Mouse (Mus musculus) liver, adult 2 months (tissue): ENCODE measurements around the gene C1qa. TPM values are rescaled to one million over a fixed set of nuclear protein-coding genes. Genes with fewer than 3 reads are reported as not detected.

Experiments used
- DNase-seq: peaks from one replicate; pipeline ENCODE4 v3.0.0-alpha.2; 2011; ENCODE audit warnings: low read depth, low spot score; ENCODE audit errors: extremely low read depth
- H3K27ac ChIP-seq: fragments of 200-500 bp; replicated peaks from 2 replicates; pipeline ENCODE4 v1.5.1; 2012; ENCODE audit warnings: low read depth, mild to moderate bottlenecking, control low read depth, inconsistent platforms, low read length; ENCODE audit not compliant: insufficient read depth
- H3K27me3 ChIP-seq: fragments of 200-500 bp; 2 replicates; pipeline ENCODE4 v1.6.1; 2012; ENCODE audit warnings: mild to moderate bottlenecking, moderate library complexity, low read length, inconsistent platforms; ENCODE audit not compliant: control insufficient read depth, insufficient read depth
- H3K36me3 ChIP-seq: fragments of 200-500 bp; 2 replicates; pipeline ENCODE4 v1.6.1; 2012; ENCODE audit warnings: low read length, inconsistent platforms; ENCODE audit not compliant: control insufficient read depth, insufficient read depth
- H3K4me1 ChIP-seq: fragments of 200-500 bp; 2 replicates; pipeline ENCODE4 v1.6.1; 2011; ENCODE audit warnings: low read length; ENCODE audit not compliant: control insufficient read depth, insufficient read depth
- H3K4me3 ChIP-seq: fragments of 200-500 bp; 2 replicates; pipeline ENCODE4 v1.5.1; 2011; ENCODE audit warnings: low read depth, mild to moderate bottlenecking, control low read depth, low read length, moderate library complexity; ENCODE audit not compliant: insufficient read depth
- H3K79me2 ChIP-seq: fragments of 200-500 bp; 2 replicates; pipeline ENCODE4 v1.6.1; 2012; ENCODE audit warnings: inconsistent platforms, mild to moderate bottlenecking, low read length, moderate library complexity; ENCODE audit not compliant: control insufficient read depth, insufficient read depth
- H3K9ac ChIP-seq: fragments of 200-500 bp; 2 replicates; pipeline ENCODE4 v1.6.1; 2012; ENCODE audit warnings: low read depth, mild to moderate bottlenecking, control low read depth, inconsistent platforms, low read length
- CTCF ChIP-seq: fragments of 200-500 bp; IDR thresholded peaks from 2 replicates; pipeline ENCODE4 v1.5.1; 2011; ENCODE audit warnings: low read depth, low read length, control low read depth
- POLR2A ChIP-seq: fragments of 200-500 bp; IDR thresholded peaks from 2 replicates; pipeline ENCODE4 v1.6.1; 2011; ENCODE audit warnings: low read length, control low read depth; ENCODE audit not compliant: insufficient read depth; ENCODE audit errors: extremely low read depth
- WGBS: fragments of 180-500 bp; shearing (Covaris S2); methylation state at CpG from one replicate; pipeline ENCODE4 v1.1.7; 2018; 5-methylcytosine and 5-hydroxymethylcytosine counted together
- polyA plus RNA-seq: library from polyadenylated mRNA; depleted of rRNA; stranded (reverse); fragments of >200 nt; gene quantifications from 2 replicates; pipeline ENCODE4 v1.2.3, GENCODE M21; 2012
- total RNA-seq: library from RNA; depleted of rRNA; stranded (reverse); fragments of >200 nt; gene quantifications from 2 replicates; pipeline ENCODE4 v1.2.3, GENCODE M21; 2014

The C1qa gene
- total and polyA plus RNA-seq, 2 experiments, result 76.4 to 86.2 TPM

DNA sequence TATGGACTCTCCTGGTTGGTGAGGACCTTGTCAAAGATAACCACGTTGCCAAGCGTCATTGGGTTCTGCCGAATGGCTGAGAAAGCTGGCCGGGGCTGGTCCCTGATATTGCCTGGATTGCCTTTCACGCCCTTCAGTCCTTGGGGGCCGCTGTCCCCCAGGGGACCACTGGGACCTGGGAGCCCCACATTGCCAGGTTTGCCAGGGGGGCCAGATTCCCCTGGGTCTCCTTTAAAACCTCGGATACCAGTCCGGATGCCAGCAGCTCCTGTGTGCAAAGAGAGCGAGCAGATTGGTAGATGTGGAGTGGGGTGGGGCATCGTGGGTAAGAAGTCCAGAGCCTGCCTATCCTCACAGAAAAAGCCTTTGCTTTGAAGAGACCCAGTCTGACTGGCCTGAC is 2.1 kb downstream of the C1qa start:
- TF ChIP-seq POLR2A, result no peak
- TF ChIP-seq CTCF, result no peak
- WGBS, result 32% methylated on average over 10 of the region's 10 CpGs
- peak overlapping the region; percentile 4 for H3K4me3 ChIP-seq
- H3K36me3 ChIP-seq, result no peaks in the 10 kb centered on the region
- no peaks in the 10 kb centered on the region for H3K4me1 ChIP-seq
- no peak overlapping the region for H3K9ac ChIP-seq
- H3K27ac ChIP-seq, result no peak overlapping the region
- no peaks in the 10 kb centered on the region for H3K79me2 ChIP-seq
- no peaks in the 10 kb centered on the region for H3K27me3 ChIP-seq
- no peak for DNase-seq

DNA sequence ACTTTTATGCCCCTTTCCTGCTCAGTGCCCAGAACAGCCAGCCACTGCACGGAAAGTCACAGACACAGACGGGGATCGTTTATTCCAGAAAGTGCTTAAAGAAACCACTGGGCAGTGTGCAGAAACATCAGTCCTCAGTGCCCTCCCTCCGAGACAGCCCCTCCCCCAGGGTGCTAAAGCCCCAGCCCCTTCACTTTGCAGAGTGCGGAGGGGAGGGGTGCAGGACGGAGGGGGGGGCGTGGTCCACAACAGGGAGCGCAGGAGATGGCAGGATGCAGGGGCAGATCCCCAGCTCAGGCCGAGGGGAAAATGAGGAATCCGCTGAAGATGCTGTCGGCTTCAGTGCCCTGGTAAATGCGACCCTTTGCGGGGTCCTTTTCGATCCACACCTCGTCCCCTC is 2.7 kb downstream of the C1qa start:
- H3K4me3 ChIP-seq, result peak overlapping the region; percentile 34
- no peak for DNase-seq

DNA sequence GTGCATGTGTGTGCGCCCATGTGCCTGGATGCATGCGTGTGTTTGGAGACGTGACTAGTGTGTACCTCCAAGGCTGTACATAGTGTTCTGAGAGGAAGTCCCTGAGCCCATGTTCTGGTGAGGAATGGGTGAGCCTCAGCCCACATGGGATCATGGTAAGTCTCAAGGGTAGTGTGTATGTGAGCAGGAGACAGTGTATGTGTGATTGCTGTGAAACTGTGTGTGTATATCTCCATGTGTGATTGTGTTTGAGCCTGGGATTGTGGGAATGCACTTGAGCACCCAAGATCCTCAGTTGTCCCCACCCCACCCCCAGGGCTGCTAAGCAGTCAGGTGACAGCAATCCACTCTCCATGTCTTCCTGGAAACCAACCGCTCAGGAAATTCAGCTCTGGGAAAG is 3.8 kb downstream of the C1qa start:
- H3K36me3 ChIP-seq, result no peaks in the 10 kb centered on the region
- 72% methylated on average over 4 of the region's 4 CpGs for WGBS
- no peaks in the 10 kb centered on the region for H3K27me3 ChIP-seq
- DNase-seq, result peak; percentile 8
- no peak overlapping the region for H3K9ac ChIP-seq
- TF ChIP-seq POLR2A, result no peak
- no peak for TF ChIP-seq CTCF
- no peaks in the 10 kb centered on the region for H3K4me1 ChIP-seq
- H3K4me3 ChIP-seq, result no peak overlapping the region
- no peaks in the 10 kb centered on the region for H3K79me2 ChIP-seq
- H3K27ac ChIP-seq, result no peak overlapping the region

More for the DNA sequence above, 2.7 kb downstream of the C1qa start:
- 21% methylated on average over 15 of the region's 15 CpGs for WGBS
- Histone ChIP-seq H3K4me1 (no peaks in the 10 kb centered on the region), H3K9ac (no peak overlapping the region), H3K27ac (no peak overlapping the region), H3K36me3 (no peaks in the 10 kb centered on the region), H3K27me3 (no peaks in the 10 kb centered on the region), H3K79me2 (no peaks in the 10 kb centered on the region)
- TF ChIP-seq CTCF (no peak), POLR2A (no peak)

GRCm38 (mm10) chr4:136893691-136894543 is 4.7 kb downstream of the C1qa start:
- Histone ChIP-seq H3K36me3 (no peaks in the 10 kb centered on the region), H3K79me2 (no peaks in the 10 kb centered on the region), H3K27me3 (no peaks in the 10 kb centered on the region), H3K9ac (no peak overlapping the region), H3K27ac (no peak overlapping the region), H3K4me3 (no peak overlapping the region), H3K4me1 (no peaks in the 10 kb centered on the region)
- DNase-seq, result no peak
- WGBS, result 5% methylated on average over 9 of the region's 9 CpGs
- TF ChIP-seq POLR2A, result no peak
- peak; percentile 72 for TF ChIP-seq CTCF

DNA sequence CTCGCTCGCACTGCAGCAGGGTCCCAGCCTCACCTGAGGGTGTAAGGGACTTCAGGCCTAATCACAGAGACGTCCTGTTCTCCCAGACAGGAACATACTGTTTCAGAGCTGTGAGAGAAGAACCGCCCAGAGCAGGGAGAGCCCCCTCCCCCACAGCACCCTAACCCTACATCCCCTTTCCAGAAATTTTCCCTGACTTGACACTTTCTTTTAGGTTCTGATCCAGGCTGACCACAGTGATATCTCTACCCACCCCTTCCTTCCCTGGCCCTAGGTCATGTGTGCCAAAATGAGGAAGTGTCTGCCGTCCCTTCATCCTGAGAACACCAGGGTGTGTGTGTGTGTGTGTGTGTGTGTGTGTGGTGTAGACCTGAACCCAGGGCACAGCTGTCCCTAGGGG is 5.8 kb downstream of the C1qa start, which contains the start of gene C1qc:
TSS of gene C1qc (minus strand) at position 255 of the 400 bp plus-strand sequence.
- H3K27me3 ChIP-seq, result no peaks in the 10 kb centered on the region
- no peaks in the 10 kb centered on the region for H3K79me2 ChIP-seq
- H3K4me3 ChIP-seq, result peak within 1 kb of the TSS; percentile 60
- DNase-seq, result peak; percentile 49
- H3K4me1 ChIP-seq, result no peaks in the 10 kb centered on the region
- no peaks in the 10 kb centered on the region for H3K36me3 ChIP-seq
- WGBS, result 60% methylated on average over 5 of the region's 5 CpGs
- peak within 1 kb of the TSS; percentile 65 for H3K9ac ChIP-seq
- H3K27ac ChIP-seq, result peak within 1 kb of the TSS; percentile 46
- no peak for TF ChIP-seq POLR2A
- TF ChIP-seq CTCF, result no peak

DNA sequence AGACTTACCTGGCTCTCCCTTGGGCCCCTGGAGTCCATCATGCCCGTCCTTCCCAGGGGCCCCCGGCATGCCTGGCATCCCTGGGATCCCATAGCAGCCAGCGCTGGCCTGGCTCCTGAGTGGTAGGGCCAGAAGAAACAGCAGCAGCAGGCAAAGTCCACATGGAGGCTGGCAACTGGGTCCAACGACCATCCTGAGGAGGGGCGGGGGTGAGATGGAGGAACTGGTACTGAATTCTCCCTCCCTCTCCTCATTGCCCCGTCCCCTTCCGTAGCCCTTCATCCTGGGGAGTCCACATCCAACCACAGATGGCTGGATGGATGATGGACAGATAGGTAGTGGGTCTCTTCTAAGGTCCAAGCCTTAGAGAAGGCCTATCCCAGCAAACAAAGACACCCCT is 6.2 kb downstream of the C1qa start:
- Histone ChIP-seq H3K9ac (peak overlapping the region; percentile 65), H3K36me3 (no peaks in the 10 kb centered on the region), H3K4me1 (no peaks in the 10 kb centered on the region), H3K79me2 (no peaks in the 10 kb centered on the region), H3K27ac (peak overlapping the region; percentile 46), H3K4me3 (peak overlapping the region; percentile 60), H3K27me3 (no peaks in the 10 kb centered on the region)
- TF ChIP-seq CTCF (no peak), POLR2A (no peak)
- WGBS, result 55% methylated on average over 7 of the region's 7 CpGs
- no peak for DNase-seq
